Comparison of ENCODE assay signal across 15 mouse cellular contexts in genomic region chr5:38824132-38824965, GRCm38 (mm10). TPM values are rescaled to one million over a fixed set of nuclear protein-coding genes. Genes with fewer than 3 reads are reported as not detected.
"Had no signal": no experiment of that assay in that cellular context is flagged by ENCODE, and none has a peak within 500 bp of the region (broad histone marks: within the 10 kb centered on the region; RNA-seq: fewer than 3 reads in every experiment).

No protein-coding gene starts in this region.

- H3K27me3 ChIP-seq: kidney, embryonic 15.5 days; liver, embryonic 15.5 days; megakaryocyte, embryonic 14.5 days; midbrain, embryonic 12.5 days had no signal

- H3K4me2 ChIP-seq: kidney, embryonic 15.5 days; liver, embryonic 11.5 days; liver, embryonic 15.5 days; midbrain, embryonic 12.5 days had no signal

- H3K36me3 ChIP-seq: kidney, embryonic 15.5 days; limb, embryonic 10.5 days; liver, embryonic 15.5 days; midbrain, embryonic 12.5 days had no signal

- H3K9me3 ChIP-seq: kidney, embryonic 15.5 days; limb, embryonic 10.5 days; liver, embryonic 15.5 days; midbrain, embryonic 12.5 days had no signal

- H3K9ac ChIP-seq: kidney, embryonic 15.5 days; liver, embryonic 15.5 days; midbrain, embryonic 12.5 days had no signal

- DNase-seq: kidney, postnatal 14 days; lung, adult 2 months; lung, postnatal 36 days; right cerebral cortex, postnatal 4 days; spleen, adult 18-20 months; thymus, postnatal 36 days had no signal

- ATAC-seq: lung, postnatal 0 days had no signal

- H3K27ac ChIP-seq: kidney, embryonic 15.5 days; limb, embryonic 10.5 days; liver, embryonic 15.5 days; midbrain, embryonic 12.5 days had no signal

- H3K4me1 ChIP-seq: kidney, embryonic 15.5 days; limb, embryonic 10.5 days; liver, embryonic 15.5 days; midbrain, embryonic 12.5 days had no signal

- H3K4me3 ChIP-seq: kidney, embryonic 15.5 days; limb, embryonic 10.5 days; liver, embryonic 15.5 days; megakaryocyte, embryonic 14.5 days; midbrain, embryonic 12.5 days had no signal

RNA-seq across cellular contexts. Expression of gene Clnk, which starts 52.3 kb away (rescaled TPM):
- total RNA-seq: left cerebral cortex, adult 18-20 months; midbrain, postnatal 0 days had no signal
- polyA plus RNA-seq: kidney, embryonic 15.5 days; liver, embryonic 15.5 days; lung, postnatal 0 days had no signal
